Mouse (Mus musculus) cerebellum, postnatal 25 days (tissue): Measurements from ENCODE around the gene Cep250.
"Not testable (repeated sequence)": the region's sequence is repeated elsewhere in the genome, so short reads cannot be mapped to it uniquely, and the experiment has no call there.

Source experiments
- DNase-seq, 2 experiments: peaks; one replicate each; pipeline ENCODE4 v3.0.0; 2021; ENCODE audit warnings: mixed read lengths in 2 of 2

Gene Cep250

GRCm38 (mm10) chr2:155956134-155957059, at the start of gene Cep250:
Cep250 (plus strand) TSS chr2:155956458.
- DNase-seq = peak; percentile 92 to 94

DNA sequence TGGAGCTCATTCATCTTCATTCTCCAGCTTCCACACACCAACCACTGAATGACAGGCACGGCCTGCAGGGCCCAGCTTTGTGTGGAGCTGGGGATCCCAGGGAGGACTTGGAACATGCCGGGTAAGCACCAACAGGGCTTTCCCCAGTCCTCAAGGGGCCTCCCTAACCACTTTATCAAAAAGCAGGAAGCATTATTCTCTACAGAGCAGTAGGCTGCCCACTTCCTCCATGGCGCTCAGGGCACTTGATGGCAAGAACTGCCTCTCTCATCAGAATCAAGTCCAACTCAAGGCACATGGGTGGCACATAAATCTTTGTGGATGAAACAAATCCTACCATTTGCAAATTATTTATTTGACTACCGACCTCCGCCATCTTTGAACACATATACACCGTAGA, 41.6 kb upstream of the Cep250 start:
- DNase-seq = no peak

- DNase-seq = no peak
These were observed 33.1 kb upstream of the Cep250 start for GRCm38 (mm10) chr2:155923143-155923542.

GRCm38 (mm10) chr2:155925213-155925612, 31.0 kb upstream of the Cep250 start:
- not testable (repeated sequence) for DNase-seq

DNA sequence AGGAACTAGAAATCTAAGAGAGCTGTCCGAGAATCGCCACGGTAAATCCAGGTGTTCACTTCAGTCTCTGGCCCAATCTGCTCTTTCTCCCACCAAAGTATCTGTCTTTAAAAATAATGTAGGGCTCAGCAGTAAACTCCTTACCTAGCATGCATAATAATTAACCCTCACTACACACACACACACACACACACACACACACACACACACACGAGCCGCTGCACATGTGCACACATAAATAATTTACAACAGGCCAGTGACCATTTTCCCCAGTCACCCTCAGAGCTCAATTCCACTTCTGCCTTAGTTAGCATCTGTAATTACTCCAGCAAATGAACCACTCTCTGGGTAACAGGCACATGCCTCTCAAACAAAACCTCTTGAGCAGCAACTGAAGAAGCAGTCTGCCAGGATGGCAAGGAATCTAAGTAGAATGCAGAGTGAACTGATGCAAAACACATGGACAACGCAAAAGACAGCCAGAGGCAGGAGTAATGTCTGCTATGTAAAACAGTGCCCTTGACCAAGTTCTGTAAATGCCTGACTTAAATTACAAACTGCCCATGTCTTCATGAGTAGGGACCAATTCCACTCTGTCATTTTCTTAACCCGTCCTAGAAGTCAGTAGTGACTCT, 27.4 kb upstream of the Cep250 start:
- DNase-seq = no peak

DNA sequence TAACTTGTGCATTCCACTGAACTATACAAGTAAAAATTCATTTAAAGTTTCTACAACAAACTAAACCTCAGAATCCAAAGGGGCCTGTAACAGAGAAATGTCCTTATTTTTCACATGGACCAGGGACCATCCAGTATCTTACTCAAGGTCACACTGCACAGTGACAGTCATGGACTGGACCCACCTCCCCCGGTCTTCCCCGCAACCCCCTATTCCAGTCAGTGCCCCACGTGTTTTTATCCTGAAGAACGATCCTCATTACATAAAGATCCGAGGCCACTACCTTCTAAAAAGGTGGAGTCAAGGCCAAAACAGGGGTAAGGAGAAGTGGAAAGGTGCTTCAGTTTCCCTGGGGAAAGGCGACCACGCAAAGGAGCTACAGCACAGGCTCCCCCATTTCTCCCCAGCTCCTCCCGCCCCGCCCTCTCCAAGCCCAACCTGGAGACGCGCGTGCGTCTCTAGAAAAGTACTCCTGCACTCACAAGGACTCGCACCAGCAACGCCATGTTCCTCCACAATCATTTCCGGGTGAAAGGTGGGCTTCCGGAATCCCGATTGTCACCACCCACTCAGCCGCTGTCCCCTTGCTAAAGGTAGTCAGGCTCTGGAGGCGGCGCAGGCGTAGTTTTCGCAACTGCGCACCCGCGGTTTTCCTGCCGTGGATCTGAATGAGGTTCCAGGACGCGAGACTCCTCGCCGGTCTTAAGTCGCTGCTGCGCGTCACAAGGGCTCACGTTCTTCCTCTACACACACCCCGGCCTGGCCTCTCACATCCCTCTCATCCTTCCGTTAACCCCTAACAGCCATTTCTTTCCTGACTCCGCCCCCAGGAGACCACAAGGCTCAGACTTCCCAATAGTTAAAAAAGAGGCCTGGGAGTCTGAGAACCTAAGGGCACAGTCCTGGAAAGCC, 26.5 kb upstream of the Cep250 start, which contains the start of gene Uqcc1:
Gene Uqcc1 (minus strand): TSS at position 780 of the 912 bp plus-strand sequence.
- peak; percentile 91 to 94 for DNase-seq

- DNase-seq = no peak
These were observed 16.2 kb upstream of the Cep250 start for GRCm38 (mm10) chr2:155939897-155940529.

DNA sequence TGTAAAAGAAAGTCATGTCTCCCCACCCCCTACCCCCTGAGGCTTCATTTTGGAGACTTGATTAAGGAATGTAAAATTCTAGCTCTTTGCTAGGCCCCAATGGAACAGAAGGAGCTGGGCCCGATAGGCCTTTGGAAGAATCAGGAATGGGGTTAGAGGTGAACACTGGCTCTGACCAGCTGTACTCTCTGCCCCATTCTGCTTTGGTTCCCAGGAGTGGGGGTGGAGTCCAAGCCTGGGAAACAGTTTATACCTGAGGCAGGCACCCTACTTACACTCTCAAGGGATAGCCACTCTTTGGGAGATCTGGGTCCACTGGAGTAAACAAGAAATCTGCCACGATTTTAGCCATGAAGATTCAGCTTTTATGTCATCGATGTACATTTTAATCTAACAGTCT, 15.6 kb upstream of the Cep250 start, which contains the start of gene Gm15557:
Gene Gm15557 (plus strand): TSS at position 48 of the 400 bp plus-strand sequence.
- DNase-seq = no peak

DNA sequence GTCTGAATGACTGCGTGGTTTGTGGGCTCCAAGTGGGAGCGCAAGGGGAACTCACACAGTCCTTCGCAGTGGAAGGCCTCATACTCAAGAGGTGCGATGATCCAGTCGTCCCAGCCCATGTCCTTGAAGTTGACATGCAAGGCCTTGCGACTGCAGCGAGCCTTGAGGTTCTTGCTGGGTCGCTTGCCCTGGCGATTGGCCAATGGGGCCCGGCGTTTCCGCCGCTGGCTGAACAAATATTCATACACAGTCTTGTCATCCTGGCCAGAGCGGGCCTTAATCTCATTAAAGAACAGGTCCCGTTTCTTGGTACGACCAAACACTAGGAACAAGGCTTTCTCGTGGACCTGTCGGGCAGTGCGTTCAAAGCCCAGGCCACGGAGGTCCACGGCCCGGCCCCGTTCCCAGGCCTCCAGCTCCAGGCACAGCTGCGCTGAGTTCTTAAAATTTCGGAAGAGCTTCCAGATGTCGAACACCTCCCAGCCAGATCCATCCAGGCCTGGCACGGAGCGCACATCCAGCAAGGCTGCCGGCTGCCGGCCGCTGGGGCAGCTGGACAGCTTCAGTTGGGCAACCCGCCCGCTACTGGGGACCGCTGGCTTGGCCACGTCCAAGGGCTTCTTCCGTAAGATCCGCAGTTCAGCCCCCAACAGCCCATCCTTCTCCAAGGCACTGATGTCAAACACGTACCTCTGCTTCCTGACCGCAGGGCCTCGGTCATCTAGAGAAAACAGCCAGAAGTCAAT, 14.4 kb upstream of the Cep250 start:
- DNase-seq = no peak

- no peak for DNase-seq
These were observed 12.8 kb upstream of the Cep250 start for GRCm38 (mm10) chr2:155943463-155943862.

- no peak for DNase-seq
These were observed 11.6 kb upstream of the Cep250 start for GRCm38 (mm10) chr2:155944685-155945084.

DNA sequence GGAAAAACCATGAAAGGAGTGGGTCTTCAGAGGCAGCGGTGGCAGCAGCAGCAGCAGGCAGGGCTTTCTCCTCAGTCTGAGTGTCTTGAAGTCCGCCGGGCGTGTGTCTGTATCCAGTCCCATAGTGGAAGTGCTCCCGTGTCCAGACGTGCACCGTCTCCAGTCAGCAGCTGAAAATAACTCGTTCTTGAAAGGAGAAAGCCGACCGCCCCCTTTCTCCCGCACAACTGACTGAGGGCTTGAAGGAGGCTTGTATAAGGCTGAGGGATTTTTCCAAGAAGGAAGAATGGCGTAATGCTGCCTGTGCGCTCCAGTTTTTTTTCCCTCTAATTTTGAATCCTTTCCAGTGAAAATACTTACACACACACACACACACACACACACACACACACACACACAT, 11.1 kb upstream of the Cep250 start, which contains the start of gene Gdf5:
Gene Gdf5 (minus strand): TSS at position 244 of the 400 bp plus-strand sequence.
- no peak for DNase-seq

DNA sequence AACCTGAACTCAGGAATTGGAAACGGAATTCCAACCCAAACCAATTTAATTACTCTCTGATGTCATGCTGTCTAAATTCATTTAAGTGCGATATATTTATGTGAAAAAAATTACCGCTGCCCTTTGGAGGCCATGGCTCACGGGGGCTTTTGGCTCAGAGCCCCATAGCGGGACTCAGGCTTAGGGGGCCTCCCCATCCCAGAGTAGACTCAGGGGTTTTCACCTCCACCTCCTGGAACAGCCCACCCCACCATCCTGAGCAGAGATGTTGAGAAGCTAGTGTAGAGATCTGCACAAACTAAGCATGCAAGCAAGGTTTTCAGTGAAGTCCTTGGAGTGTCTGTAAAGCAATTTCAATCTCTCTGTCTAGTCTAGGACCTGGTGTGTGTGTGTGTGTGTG, 10.7 kb upstream of the Cep250 start:
- DNase-seq = no peak

- peak; percentile 70 to 82 for DNase-seq
These were observed 10.2 kb upstream of the Cep250 start for GRCm38 (mm10) chr2:155946069-155946468.

DNA sequence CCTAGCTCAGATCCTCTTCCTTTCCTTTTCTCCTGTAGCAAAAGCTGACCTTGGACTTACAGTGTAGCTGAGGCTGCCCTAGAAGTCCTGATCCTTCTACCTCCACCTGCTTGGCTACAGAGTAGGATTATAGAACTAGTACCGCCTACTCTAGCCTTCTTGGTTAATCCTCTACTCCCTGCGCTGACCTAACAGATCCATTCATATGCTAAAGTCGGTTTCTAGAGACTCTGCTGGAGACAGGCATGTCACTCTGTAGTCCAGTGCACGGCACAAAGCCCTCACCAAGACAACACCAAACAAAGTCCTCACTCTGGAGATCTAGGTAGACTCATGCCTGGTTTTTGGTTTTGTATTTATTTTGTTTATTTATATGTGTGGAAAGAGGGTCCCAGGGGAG, 9.8 kb upstream of the Cep250 start:
- no peak for DNase-seq

DNA sequence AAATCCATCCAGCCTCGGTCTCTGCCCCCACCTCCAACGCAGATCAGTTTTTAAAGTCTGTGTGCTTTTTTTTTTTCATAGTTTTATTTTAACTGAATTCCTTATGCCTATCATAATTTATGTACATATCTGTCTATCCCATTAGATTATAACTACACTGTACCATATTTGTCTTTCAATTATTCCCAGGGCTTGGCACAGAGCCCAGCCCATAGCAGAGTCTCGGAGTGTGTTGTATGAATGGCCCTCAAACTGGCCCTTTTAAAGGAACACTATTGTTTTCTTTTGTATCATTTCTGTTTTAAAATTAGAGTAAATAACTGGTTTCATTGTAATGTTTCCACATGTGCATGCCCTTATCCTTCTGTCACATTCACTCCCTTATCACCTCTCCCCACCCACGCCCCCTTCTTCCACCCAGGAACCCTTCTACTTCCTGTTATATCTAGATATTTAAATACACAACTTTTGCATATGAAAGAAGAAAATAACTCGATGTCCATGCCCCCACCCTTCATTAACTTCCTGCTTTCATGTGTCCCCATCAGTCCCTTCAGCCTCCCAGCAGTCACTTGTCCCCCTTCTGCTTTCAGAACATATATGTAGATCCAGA, 8.8 kb upstream of the Cep250 start:
- no peak for DNase-seq

DNA sequence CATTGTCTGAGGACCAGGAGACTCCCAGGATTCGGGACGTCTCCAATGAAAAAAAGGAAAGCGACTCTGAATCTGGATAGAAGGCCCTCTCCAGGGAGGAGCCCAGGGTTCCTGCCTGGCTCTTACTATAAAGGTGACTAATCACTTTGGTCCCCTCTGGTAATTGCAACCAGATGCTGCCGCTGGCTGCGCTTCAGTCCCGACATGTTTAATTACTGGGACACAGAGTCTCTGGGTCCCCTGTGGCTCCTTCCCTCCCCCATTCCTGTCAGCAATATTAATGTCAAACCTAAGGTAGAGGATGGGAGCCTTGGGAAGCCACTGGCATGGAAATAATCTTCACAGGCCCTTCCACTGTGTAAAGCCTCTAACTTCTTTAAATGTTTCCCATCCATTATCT, 6.9 kb upstream of the Cep250 start:
- DNase-seq = no peak

DNA sequence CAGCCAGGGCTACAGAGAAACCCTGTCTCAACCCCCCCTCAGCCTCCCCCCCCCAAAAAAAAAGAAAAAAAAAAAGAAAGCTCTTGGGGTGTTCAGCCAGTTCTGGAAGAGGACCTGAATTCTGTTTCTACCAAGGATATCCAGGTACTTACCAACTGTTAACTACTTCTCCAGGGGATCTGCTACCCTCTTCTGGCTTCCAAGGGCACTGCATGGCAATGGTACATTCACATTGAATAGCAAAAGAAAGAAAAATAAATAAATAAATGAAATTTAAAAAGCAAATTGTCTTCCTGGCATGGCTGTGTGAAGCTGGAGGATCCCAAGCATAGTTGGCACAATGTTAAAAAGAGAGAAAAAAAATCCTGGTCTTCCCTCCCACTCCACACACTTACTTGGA, 4.3 kb upstream of the Cep250 start:
- peak; percentile 69 to 86 for DNase-seq

GRCm38 (mm10) chr2:155959981-155960380, 3.7 kb downstream of the Cep250 start:
- DNase-seq = no peak

GRCm38 (mm10) chr2:155961862-155962261, 5.6 kb downstream of the Cep250 start:
- no peak for DNase-seq

DNA sequence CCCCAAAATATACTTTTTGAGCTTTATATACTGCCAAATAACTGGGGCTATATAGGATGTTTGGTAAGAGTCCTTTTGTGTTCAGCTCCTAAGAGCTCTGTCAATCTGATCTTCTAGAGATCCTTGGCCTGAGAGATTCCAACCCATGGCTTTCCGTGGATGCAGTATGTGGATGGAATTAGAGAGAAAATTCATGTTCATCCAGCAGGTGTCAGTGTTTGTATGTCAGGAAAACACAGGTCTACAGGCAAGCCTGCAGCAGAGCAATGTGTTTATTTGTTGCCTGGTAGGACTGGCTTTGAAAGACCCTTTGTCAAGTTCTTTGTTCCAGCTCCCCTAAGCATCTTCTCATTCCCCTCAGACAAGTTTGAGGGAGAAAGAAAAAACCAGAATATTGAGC, 6.7 kb downstream of the Cep250 start:
- peak; percentile 24 to 43 for DNase-seq
